Mouse (Mus musculus) embryonic fibroblast, embryonic 13.5 days (primary cell): ENCODE measurements around the gene Slc9a9.

Experiments
- CTCF ChIP-seq: IDR thresholded peaks from 2 replicates; pipeline ENCODE4 v1.5.1; 2011; ENCODE audit warnings: mild to moderate bottlenecking, control low read depth, low read length, moderate library complexity, borderline replicate concordance; ENCODE audit not compliant: insufficient read depth
- POLR2A ChIP-seq: IDR thresholded peaks from 2 replicates; pipeline ENCODE4 v1.6.1; 2011; ENCODE audit warnings: low read depth, mild to moderate bottlenecking, control low read depth, low read length, moderate library complexity

DNA sequence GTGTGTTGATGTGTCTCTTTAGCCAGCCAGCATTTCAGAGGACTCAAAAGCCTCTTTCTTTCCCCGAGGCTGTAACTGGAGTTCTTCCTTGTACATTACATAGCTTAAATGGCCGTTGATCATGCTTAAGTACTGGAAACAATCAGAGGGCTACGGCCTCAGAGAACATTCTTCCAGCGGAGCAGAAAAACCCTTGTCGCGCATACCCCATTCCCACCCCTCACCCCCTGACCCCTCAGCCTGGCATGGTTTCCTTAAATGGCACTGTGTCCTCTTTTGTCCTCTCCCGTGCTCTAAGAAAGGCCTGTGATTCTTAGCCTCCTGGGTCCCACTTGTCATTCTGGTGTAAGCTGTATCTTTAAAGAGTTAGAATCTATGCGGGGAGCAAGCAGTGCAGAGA is 404.0 kb downstream of the Slc9a9 start:
- TF ChIP-seq POLR2A (no peak), CTCF (no peak)
